11 mouse cellular contexts compared by ENCODE assay signal in the genomic region with DNA sequence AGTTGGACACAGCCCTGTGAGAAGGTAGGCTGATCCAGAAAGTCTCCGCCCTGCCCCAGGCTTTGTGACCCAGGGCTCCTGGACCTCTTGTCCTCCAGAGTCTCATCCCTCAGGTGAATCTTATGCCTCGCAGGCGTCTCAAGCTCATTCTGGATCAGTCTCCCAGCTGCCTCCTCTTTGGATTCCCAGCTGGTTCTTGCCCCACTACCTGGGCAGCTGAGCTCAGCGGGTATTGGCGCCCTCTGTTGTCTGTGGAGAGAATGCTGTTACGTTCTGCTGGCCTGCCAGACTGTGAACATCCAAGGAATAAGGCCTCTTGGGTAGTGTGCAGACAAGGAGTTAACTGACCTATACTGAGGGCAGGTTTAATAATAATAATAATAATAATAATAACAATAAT. TPM values are rescaled to one million over a fixed set of nuclear protein-coding genes. Genes with fewer than 3 reads are reported as not detected.
A peak's percentile ranks its signal among the peaks of the same experiment; 100 is the strongest.
DNase-seq lines count a peak whose midpoint lies in the region; ATAC-seq and TF ChIP-seq lines count a peak whose summit lies in the region.
"Had no signal": no experiment of that assay in that cellular context is flagged by ENCODE, and none has a peak within 500 bp of the region (broad histone marks: within the 10 kb centered on the region; RNA-seq: fewer than 3 reads in every experiment).

No protein-coding gene starts in this region.

- H3K27me3 ChIP-seq in hindbrain, postnatal 0 days (ENCODE audit: insufficient read depth, low read length) = no peaks in the 10 kb centered on the region
- no peaks in the 10 kb centered on the region for H3K27me3 ChIP-seq in hindbrain, embryonic 11.5 days (ENCODE audit: control insufficient read depth, insufficient read depth, low read length)
- H3K27me3 ChIP-seq in embryonic facial prominence, embryonic 10.5 days (replicated peaks; ENCODE audit: low read depth, poor library complexity, severe bottlenecking) = no peaks in the 10 kb centered on the region
- H3K27me3 ChIP-seq in heart, embryonic 12.5 days (replicated peaks) = no peaks in the 10 kb centered on the region
- H3K27me3 ChIP-seq: hindbrain, embryonic 15.5 days; stomach, embryonic 15.5 days had no signal

- no peaks in the 10 kb centered on the region for H3K36me3 ChIP-seq in hindbrain, postnatal 0 days (ENCODE audit: insufficient read depth, low read length)
- H3K36me3 ChIP-seq in hindbrain, embryonic 11.5 days (ENCODE audit: control insufficient read depth, insufficient read depth, low read length) = no peaks in the 10 kb centered on the region
- H3K36me3 ChIP-seq in embryonic facial prominence, embryonic 10.5 days (replicated peaks) = no peaks in the 10 kb centered on the region
- H3K36me3 ChIP-seq in heart, embryonic 12.5 days = no peaks in the 10 kb centered on the region
- H3K36me3 ChIP-seq: hindbrain, embryonic 15.5 days; stomach, embryonic 15.5 days had no signal

- DNase-seq in hindbrain, postnatal 0 days (ENCODE audit: low spot score) = no peak
- no peak for DNase-seq in hindbrain, embryonic 11.5 days (ENCODE audit: low spot score)
- peak; percentile 24 to 31 for DNase-seq in urinary bladder, adult 18-20 months (ENCODE audit: low spot score in 2 of 2)
- DNase-seq in urinary bladder, postnatal 4 days (ENCODE audit: low spot score in 2 of 2) = no peak
- peak; percentile 15 for DNase-seq in embryonic facial prominence, embryonic 10.5 days (ENCODE audit: low spot score)
- DNase-seq in thymus, postnatal 0 days (ENCODE audit: low spot score) = peak; percentile 11

- peak; percentile 45 for TF ChIP-seq CTCF in hindbrain, postnatal 0 days (IDR thresholded peaks at IDR 0.05; ENCODE audit: low read depth)

- H3K9me3 ChIP-seq in hindbrain, postnatal 0 days (ENCODE audit: low read length) = no peaks in the 10 kb centered on the region
- no peaks in the 10 kb centered on the region for H3K9me3 ChIP-seq in hindbrain, embryonic 11.5 days (ENCODE audit: control insufficient read depth, low read length)
- no peaks in the 10 kb centered on the region for H3K9me3 ChIP-seq in embryonic facial prominence, embryonic 10.5 days
- no peaks in the 10 kb centered on the region; the same call in 1 of the 2 replicates for H3K9me3 ChIP-seq in heart, embryonic 12.5 days (replicated peaks)
- H3K9me3 ChIP-seq: hindbrain, embryonic 15.5 days; stomach, embryonic 15.5 days had no signal

- no peaks in the 10 kb centered on the region for H3K4me1 ChIP-seq in hindbrain, postnatal 0 days (ENCODE audit: insufficient read depth, low read length)
- H3K4me1 ChIP-seq in hindbrain, embryonic 11.5 days (replicated peaks; ENCODE audit: control insufficient read depth, insufficient read depth, low read length) = no peaks in the 10 kb centered on the region
- peaks cover 4% of the 10 kb centered on the region; the same call in 1 of the 2 replicates for H3K4me1 ChIP-seq in embryonic facial prominence, embryonic 10.5 days
- no peaks in the 10 kb centered on the region for H3K4me1 ChIP-seq in heart, embryonic 12.5 days (replicated peaks)
- H3K4me1 ChIP-seq: hindbrain, embryonic 15.5 days; stomach, embryonic 15.5 days had no signal

- H3K4me3 ChIP-seq in hindbrain, postnatal 0 days (ENCODE audit: low read length) = no peak overlapping the region
- no peak overlapping the region for H3K4me3 ChIP-seq in hindbrain, embryonic 11.5 days (ENCODE audit: low read depth, low read length)
- no peak overlapping the region for H3K4me3 ChIP-seq in embryonic facial prominence, embryonic 10.5 days
- H3K4me3 ChIP-seq in heart, embryonic 12.5 days = no peak overlapping the region
- H3K4me3 ChIP-seq: hindbrain, embryonic 15.5 days; stomach, embryonic 15.5 days had no signal

- 64% methylated on average over 6 of the region's 6 CpGs for WGBS in hindbrain, postnatal 0 days
- 58% methylated on average over 6 of the region's 6 CpGs for WGBS in hindbrain, embryonic 11.5 days
- 63% methylated on average over 6 of the region's 6 CpGs for WGBS in embryonic facial prominence, embryonic 10.5 days
- WGBS in heart, embryonic 12.5 days = 52% methylated on average over 6 of the region's 6 CpGs

- H3K27ac ChIP-seq in hindbrain, postnatal 0 days = no peak overlapping the region
- H3K27ac ChIP-seq in hindbrain, embryonic 11.5 days (ENCODE audit: low read depth, low read length) = no peak overlapping the region
- no peak overlapping the region for H3K27ac ChIP-seq in embryonic facial prominence, embryonic 10.5 days (replicated peaks)
- no peak overlapping the region for H3K27ac ChIP-seq in heart, embryonic 12.5 days (ENCODE audit: poor library complexity, severe bottlenecking)
- H3K27ac ChIP-seq: hindbrain, embryonic 15.5 days; macrophage; stomach, embryonic 15.5 days had no signal

- no peak overlapping the region for H3K4me2 ChIP-seq in hindbrain, postnatal 0 days (ENCODE audit: low read depth, low read length)
- no peak overlapping the region for H3K4me2 ChIP-seq in hindbrain, embryonic 11.5 days (replicated peaks; ENCODE audit: low read depth, low read length)
- no peak overlapping the region for H3K4me2 ChIP-seq in heart, embryonic 12.5 days
- H3K4me2 ChIP-seq: hindbrain, embryonic 15.5 days; stomach, embryonic 15.5 days had no signal

- no peak overlapping the region for H3K9ac ChIP-seq in hindbrain, postnatal 0 days (replicated peaks; ENCODE audit: low read length)
- H3K9ac ChIP-seq in hindbrain, embryonic 11.5 days (ENCODE audit: low read depth, low read length) = no peak overlapping the region
- no peak overlapping the region for H3K9ac ChIP-seq in heart, embryonic 12.5 days
- H3K9ac ChIP-seq: hindbrain, embryonic 15.5 days; stomach, embryonic 15.5 days had no signal

- no peak for ATAC-seq in hindbrain, postnatal 0 days
- ATAC-seq in hindbrain, embryonic 11.5 days (ENCODE audit: low FRiP score) = no peak
- no peak for ATAC-seq in erythroblast, adult 5-6 weeks (replicated peaks; ENCODE audit: low FRiP score, poor library complexity, severe bottlenecking)
- ATAC-seq in heart, embryonic 12.5 days (ENCODE audit: insufficient number of reproducible peaks, low FRiP score) = no peak

RNA-seq across cellular contexts. Expression of a gene that starts 17.2 kb away (rescaled TPM):
- not detected in 2 replicates for total RNA-seq in hindbrain, postnatal 0 days (2014; rRNA removed)
- polyA plus RNA-seq in hindbrain, postnatal 0 days (2015; fragmentation: Nextera tagmentation; extraction: Ambion mirVana) = not detected in 2 replicates
- polyA plus RNA-seq in hindbrain, embryonic 11.5 days (2014; fragmentation: Nextera tagmentation; extraction: Ambion mirVana) = not detected in 2 replicates
- polyA plus RNA-seq in embryonic facial prominence, embryonic 10.5 days (2016; fragmentation: Nextera tagmentation; extraction: Ambion mirVana) = not detected in 2 replicates
- polyA plus RNA-seq in thymus, postnatal 0 days (2015; fragmentation: Nextera tagmentation; extraction: Ambion mirVana) = not detected in 2 replicates
- not detected in 2 replicates for total RNA-seq in erythroblast, adult 5-6 weeks (2015; ENCODE audit: low replicate concordance)
- not detected in 2 replicates for total RNA-seq in erythroblast, adult 5-6 weeks (2017; ENCODE audit: low replicate concordance)
- not detected in 2 replicates for polyA plus RNA-seq in heart, embryonic 12.5 days (2016; fragmentation: Nextera tagmentation; extraction: Ambion mirVana)
- polyA plus RNA-seq: hindbrain, embryonic 15.5 days; macrophage; stomach, embryonic 15.5 days had no signal

RNA-seq across cellular contexts. Expression of a gene that starts 23.4 kb away (rescaled TPM):
- total RNA-seq in hindbrain, postnatal 0 days (2014; rRNA removed) = 27.8 and 31.4 TPM in 2 replicates
- 22.1 and 24.3 TPM in 2 replicates for polyA plus RNA-seq in hindbrain, postnatal 0 days (2015; fragmentation: Nextera tagmentation; extraction: Ambion mirVana)
- polyA plus RNA-seq in hindbrain, embryonic 11.5 days (2014; fragmentation: Nextera tagmentation; extraction: Ambion mirVana) = 3.1 and 3.6 TPM in 2 replicates
- polyA plus RNA-seq in embryonic facial prominence, embryonic 10.5 days (2016; fragmentation: Nextera tagmentation; extraction: Ambion mirVana) = 2.2 and 2.3 TPM in 2 replicates
- polyA plus RNA-seq in thymus, postnatal 0 days (2015; fragmentation: Nextera tagmentation; extraction: Ambion mirVana) = 1.2 TPM in 2 replicates
- not detected in 2 replicates for total RNA-seq in erythroblast, adult 5-6 weeks (2015; ENCODE audit: low replicate concordance)
- not detected in 2 replicates for total RNA-seq in erythroblast, adult 5-6 weeks (2017; ENCODE audit: low replicate concordance)
- 1.9 and 2.1 TPM in 2 replicates for polyA plus RNA-seq in heart, embryonic 12.5 days (2016; fragmentation: Nextera tagmentation; extraction: Ambion mirVana)
- polyA plus RNA-seq: macrophage had no signal

RNA-seq across cellular contexts. Expression of a gene that starts 26.3 kb away (rescaled TPM):
- not detected in 2 replicates for total RNA-seq in hindbrain, postnatal 0 days (2014; rRNA removed)
- polyA plus RNA-seq in hindbrain, postnatal 0 days (2015; fragmentation: Nextera tagmentation; extraction: Ambion mirVana) = not detected in 2 replicates
- not detected in 2 replicates for polyA plus RNA-seq in hindbrain, embryonic 11.5 days (2014; fragmentation: Nextera tagmentation; extraction: Ambion mirVana)
- polyA plus RNA-seq in embryonic facial prominence, embryonic 10.5 days (2016; fragmentation: Nextera tagmentation; extraction: Ambion mirVana) = not detected in 2 replicates
- not detected in 2 replicates for polyA plus RNA-seq in thymus, postnatal 0 days (2015; fragmentation: Nextera tagmentation; extraction: Ambion mirVana)
- not detected in 2 replicates for total RNA-seq in erythroblast, adult 5-6 weeks (2015; ENCODE audit: low replicate concordance)
- not detected in 2 replicates for total RNA-seq in erythroblast, adult 5-6 weeks (2017; ENCODE audit: low replicate concordance)
- not detected in 2 replicates for polyA plus RNA-seq in heart, embryonic 12.5 days (2016; fragmentation: Nextera tagmentation; extraction: Ambion mirVana)
- polyA plus RNA-seq: hindbrain, embryonic 15.5 days; macrophage; stomach, embryonic 15.5 days had no signal

RNA-seq across cellular contexts. Expression of a gene that starts 32.4 kb away (rescaled TPM):
- total RNA-seq in hindbrain, postnatal 0 days (2014; rRNA removed) = not detected in 2 replicates
- polyA plus RNA-seq in hindbrain, postnatal 0 days (2015; fragmentation: Nextera tagmentation; extraction: Ambion mirVana) = not detected in 2 replicates
- polyA plus RNA-seq in hindbrain, embryonic 11.5 days (2014; fragmentation: Nextera tagmentation; extraction: Ambion mirVana) = not detected in 2 replicates
- polyA plus RNA-seq in embryonic facial prominence, embryonic 10.5 days (2016; fragmentation: Nextera tagmentation; extraction: Ambion mirVana) = not detected in 2 replicates
- polyA plus RNA-seq in thymus, postnatal 0 days (2015; fragmentation: Nextera tagmentation; extraction: Ambion mirVana) = not detected in 2 replicates
- total RNA-seq in erythroblast, adult 5-6 weeks (2015; ENCODE audit: low replicate concordance) = not detected in 2 replicates
- total RNA-seq in erythroblast, adult 5-6 weeks (2017; ENCODE audit: low replicate concordance) = not detected in 2 replicates
- polyA plus RNA-seq in heart, embryonic 12.5 days (2016; fragmentation: Nextera tagmentation; extraction: Ambion mirVana) = not detected in 2 replicates
- polyA plus RNA-seq: hindbrain, embryonic 15.5 days; macrophage; stomach, embryonic 15.5 days had no signal

RNA-seq across cellular contexts. Expression of a gene that starts 43.2 kb away (rescaled TPM):
- total RNA-seq in hindbrain, postnatal 0 days (2014; rRNA removed) = not detected in 2 replicates
- not detected in 2 replicates for polyA plus RNA-seq in hindbrain, postnatal 0 days (2015; fragmentation: Nextera tagmentation; extraction: Ambion mirVana)
- not detected in 2 replicates for polyA plus RNA-seq in hindbrain, embryonic 11.5 days (2014; fragmentation: Nextera tagmentation; extraction: Ambion mirVana)
- not detected in 2 replicates for polyA plus RNA-seq in embryonic facial prominence, embryonic 10.5 days (2016; fragmentation: Nextera tagmentation; extraction: Ambion mirVana)
- not detected in 2 replicates for polyA plus RNA-seq in thymus, postnatal 0 days (2015; fragmentation: Nextera tagmentation; extraction: Ambion mirVana)
- not detected in 2 replicates for total RNA-seq in erythroblast, adult 5-6 weeks (2015; ENCODE audit: low replicate concordance)
- not detected in 2 replicates for total RNA-seq in erythroblast, adult 5-6 weeks (2017; ENCODE audit: low replicate concordance)
- not detected in 2 replicates for polyA plus RNA-seq in heart, embryonic 12.5 days (2016; fragmentation: Nextera tagmentation; extraction: Ambion mirVana)
- polyA plus RNA-seq: hindbrain, embryonic 15.5 days; macrophage; stomach, embryonic 15.5 days had no signal

Comparison
In these comparisons a context has a peak if more than half of its experiments do, and no peak if none do; other contexts are left out.
1. DNase-seq: peak in urinary bladder, adult 18-20 months (2 of 2), embryonic facial prominence, embryonic 10.5 days (single experiment) and thymus, postnatal 0 days (single experiment); none in hindbrain, postnatal 0 days (single experiment), hindbrain, embryonic 11.5 days (single experiment) and urinary bladder, postnatal 4 days (0 of 2).